Mouse (Mus musculus) layer of hippocampus, adult 9-10 months (tissue): Measurements from ENCODE around the gene Tbce.
A peak's percentile ranks its signal among the peaks of the same experiment; 100 is the strongest.

ENCODE experiments used
- DNase-seq: peaks from one replicate; pipeline ENCODE4 v3.0.0; 2022; ENCODE audit warnings: low spot score

The Tbce gene

GRCm38 (mm10) chr13:13966172-13966571, 73.3 kb downstream of the Tbce start:
- DNase-seq, result no peak

GRCm38 (mm10) chr13:13965388-13965964, 74.0 kb downstream of the Tbce start:
- no peak for DNase-seq

- no peak for DNase-seq
Measured at GRCm38 (mm10) chr13:13961046-13961445, 78.4 kb downstream of the Tbce start.

GRCm38 (mm10) chr13:13960211-13960610, 79.2 kb downstream of the Tbce start:
- DNase-seq, result no peak

- no peak for DNase-seq
Measured at GRCm38 (mm10) chr13:13956686-13957085, 82.8 kb downstream of the Tbce start.

- no peak for DNase-seq
Measured at GRCm38 (mm10) chr13:13954931-13955330, 84.5 kb downstream of the Tbce start.

GRCm38 (mm10) chr13:13953874-13954832, 85.3 kb downstream of the Tbce start, which contains the start of gene B3galnt2:
Gene B3galnt2, plus strand, starts transcription at chr13:13954469.
- peak; percentile 92 for DNase-seq
